Comparison of ENCODE assay signal across 12 mouse cellular contexts in genomic region chr13:46812648-46813184, GRCm38 (mm10).
DNase-seq lines count a peak whose midpoint lies in the region; ATAC-seq and TF ChIP-seq lines count a peak whose summit lies in the region.
"Had no signal": no experiment of that assay in that cellular context is flagged by ENCODE, and none has a peak within 500 bp of the region (broad histone marks: within the 10 kb centered on the region; RNA-seq: fewer than 3 reads in every experiment).

No protein-coding gene starts in this region.

- TF ChIP-seq CTCF in E14TG2a.4 (conservative IDR thresholded peaks at IDR 0.05; ENCODE audit: low read length), result no peak

- 96% methylated on average over 15 of the region's 15 CpGs for WGBS in forebrain, embryonic 12.5 days

- DNase-seq in gastrocnemius, adult 18-20 months (ENCODE audit: low spot score), result peak; percentile 66
- no peak for DNase-seq in gastrocnemius, postnatal 4 days (ENCODE audit: low spot score in 2 of 2)
- peak; percentile 40 for DNase-seq in fibroblast of lung, adult 2 months (ENCODE audit: low read depth)
- peak; percentile 55 for DNase-seq in heart, postnatal 4 days
- no peak for DNase-seq in testis, postnatal 10 days (ENCODE audit: low spot score)
- DNase-seq: cerebellum, postnatal 36 days; thymus, postnatal 14 days had no signal

- 0 out of 2 replicates have a peak overlapping the region, but pooled peaks have one; percentile 35 for H3K4me3 ChIP-seq in E14TG2a.4 (replicated peaks; ENCODE audit: low read length)
- no peak overlapping the region for H3K4me3 ChIP-seq in forebrain, embryonic 12.5 days (replicated peaks)
- H3K4me3 ChIP-seq: midbrain, embryonic 12.5 days had no signal

- peaks cover 40% of the 10 kb centered on the region for H3K4me1 ChIP-seq in E14TG2a.4 (replicated peaks; ENCODE audit: low read depth, low read length)
- no peaks in the 10 kb centered on the region for H3K4me1 ChIP-seq in forebrain, embryonic 12.5 days
- H3K4me1 ChIP-seq: midbrain, embryonic 12.5 days had no signal

- H3K36me3 ChIP-seq in E14TG2a.4 (ENCODE audit: insufficient read depth, low read length), result peaks cover 52% of the 10 kb centered on the region
- H3K36me3 ChIP-seq in forebrain, embryonic 12.5 days (replicated peaks), result peaks cover 71% of the 10 kb centered on the region

- no peaks in the 10 kb centered on the region for H3K9me3 ChIP-seq in E14TG2a.4 (ENCODE audit: low read length)
- no peaks in the 10 kb centered on the region for H3K9me3 ChIP-seq in forebrain, embryonic 12.5 days
- H3K9me3 ChIP-seq: midbrain, embryonic 12.5 days had no signal

- H3K27me3 ChIP-seq in E14TG2a.4 (ENCODE audit: insufficient read depth, low read length), result no peaks in the 10 kb centered on the region
- H3K27me3 ChIP-seq in forebrain, embryonic 12.5 days, result no peaks in the 10 kb centered on the region
- H3K27me3 ChIP-seq: midbrain, embryonic 12.5 days had no signal

- H3K4me2 ChIP-seq in forebrain, embryonic 12.5 days, result no peak overlapping the region
- H3K4me2 ChIP-seq: midbrain, embryonic 12.5 days had no signal

- H3K9ac ChIP-seq in forebrain, embryonic 12.5 days, result no peak overlapping the region
- H3K9ac ChIP-seq: midbrain, embryonic 12.5 days had no signal

- H3K27ac ChIP-seq in forebrain, embryonic 12.5 days, result no peak overlapping the region
- H3K27ac ChIP-seq: midbrain, embryonic 12.5 days had no signal

- no peak for ATAC-seq in inflammation-experienced regulatory T-cells, adult 6 months
- ATAC-seq in forebrain, embryonic 12.5 days (ENCODE audit: low FRiP score), result no peak
- ATAC-seq: intestine, postnatal 0 days had no signal

Comparison
In these comparisons a context has a peak if more than half of its experiments do, and no peak if none do; other contexts are left out.
1. DNase-seq: peak in gastrocnemius, adult 18-20 months (single experiment), fibroblast of lung, adult 2 months (single experiment) and heart, postnatal 4 days (single experiment); none in gastrocnemius, postnatal 4 days (0 of 2) and testis, postnatal 10 days (single experiment).